Mouse (Mus musculus) left cerebral cortex, adult 6 months (tissue): ENCODE results near the gene Hhat. TPM values are rescaled to one million over a fixed set of nuclear protein-coding genes. Genes with fewer than 3 reads are reported as not detected.

Experiments
- long read RNA-seq, 2 experiments: library from polyadenylated mRNA; unstranded; transcript quantifications; one replicate each; pipeline ENCODE4 v2.0.0; 2019 to 2020
- polyA plus RNA-seq: library from polyadenylated mRNA; unstranded; fragments of <200 nt; fragmentation: Nextera tagmentation; gene quantifications from 2 replicates; pipeline ENCODE4 v1.2.3, GENCODE M21; 2021

Gene Hhat
- 0.68 and 0.97 TPM in 2 replicates for polyA plus RNA-seq
- long read RNA-seq, experiment 1, partial matches to known transcripts: 0 of 9 reads
- long read RNA-seq, experiment 1, other reads (novel, unspliced or antisense): 6 of 9 reads
- long read RNA-seq, experiment 2, partial matches to known transcripts: 0 of 4 reads
- long read RNA-seq, experiment 2, other reads (novel, unspliced or antisense): 4 of 4 reads

GRCm38 (mm10) chr1:192770495-192771331 is at the start of gene Hhat:
Hhat (minus strand) TSS chr1:192771223.

Other genes starting within 250 kb of the Hhat start
- 2.0 and 2.5 TPM in 2 replicates for gene Sertad4, start 84.5 kb upstream of the Hhat start, polyA plus RNA-seq